Mouse (Mus musculus): ENCODE results near the gene Setd1b.

GRCm38 (mm10) chr5:123147569-123147968 lies 5.6 kb downstream of the Setd1b start:
- TF ChIP-seq MYC (IDR thresholded peaks at IDR 0.05; ENCODE audit: low read depth, low read length) = no peak
- no peak for TF ChIP-seq MAX (IDR thresholded peaks at IDR 0.05; ENCODE audit: low read length)
- TF ChIP-seq SMC3 (IDR thresholded peaks at IDR 0.05; ENCODE audit: low read depth, low read length) = no peak
- no peak for TF ChIP-seq BHLHE40 (IDR thresholded peaks at IDR 0.05; ENCODE audit: low read depth, low read length)
- TF ChIP-seq USF1 (IDR thresholded peaks at IDR 0.05; ENCODE audit: low read depth, low read length) = no peak
- no peak for TF ChIP-seq HCFC1 (IDR thresholded peaks at IDR 0.05; ENCODE audit: low read depth, low read length)
- no peak for TF ChIP-seq ZC3H11A (IDR thresholded peaks at IDR 0.05; ENCODE audit: low read depth, low read length)
